Mouse (Mus musculus): Measurements from ENCODE around the gene Slc25a45.

Gene Slc25a45

GRCm38 (mm10) chr19:5877618-5878361, at the start of gene Slc25a45:
Gene Slc25a45 (plus strand): TSS chr19:5877808.
- peak; percentile 79 to 89 for DNase-seq

- no peak for DNase-seq
These were observed 49.5 kb upstream of the Slc25a45 start for GRCm38 (mm10) chr19:5828155-5828554.

GRCm38 (mm10) chr19:5828905-5829304, 48.7 kb upstream of the Slc25a45 start:
- no peak for DNase-seq

GRCm38 (mm10) chr19:5829958-5830615, 47.5 kb upstream of the Slc25a45 start:
- DNase-seq = no peak

- DNase-seq = no peak
These were observed 46.8 kb upstream of the Slc25a45 start for GRCm38 (mm10) chr19:5830776-5831175.

- no peak for DNase-seq
These were observed 46.2 kb upstream of the Slc25a45 start for GRCm38 (mm10) chr19:5831224-5831957.

GRCm38 (mm10) chr19:5831958-5832320, 45.7 kb upstream of the Slc25a45 start:
- DNase-seq = no peak

GRCm38 (mm10) chr19:5832326-5832725, 45.3 kb upstream of the Slc25a45 start:
- no peak for DNase-seq

- no peak for DNase-seq
These were observed 44.1 kb upstream of the Slc25a45 start for GRCm38 (mm10) chr19:5833287-5834100.

GRCm38 (mm10) chr19:5834260-5834925, 43.2 kb upstream of the Slc25a45 start:
- DNase-seq = no peak

- DNase-seq = no peak
These were observed 42.3 kb upstream of the Slc25a45 start for GRCm38 (mm10) chr19:5835054-5835921.

- DNase-seq = no peak
These were observed 41.6 kb upstream of the Slc25a45 start for GRCm38 (mm10) chr19:5835922-5836430.

GRCm38 (mm10) chr19:5836941-5837572, 40.6 kb upstream of the Slc25a45 start:
- no peak for DNase-seq

GRCm38 (mm10) chr19:5837606-5838005, 40.0 kb upstream of the Slc25a45 start:
- no peak for DNase-seq

GRCm38 (mm10) chr19:5838136-5838891, 39.3 kb upstream of the Slc25a45 start:
- DNase-seq = no peak

- no peak for DNase-seq
These were observed 38.8 kb upstream of the Slc25a45 start for GRCm38 (mm10) chr19:5838892-5839165.

GRCm38 (mm10) chr19:5839317-5840085, 38.1 kb upstream of the Slc25a45 start:
- DNase-seq = no peak

GRCm38 (mm10) chr19:5840086-5840889, 37.3 kb upstream of the Slc25a45 start:
- DNase-seq = no peak
